Mouse (Mus musculus) urinary bladder, postnatal 4 days (tissue): ENCODE results near the gene Itpkb.

ENCODE experiments used
- DNase-seq, 2 experiments: peaks; one replicate each; pipeline ENCODE4 v3.0.0; 2021 to 2022; ENCODE audit warnings: low spot score in 2 of 2

Itpkb gene

DNA sequence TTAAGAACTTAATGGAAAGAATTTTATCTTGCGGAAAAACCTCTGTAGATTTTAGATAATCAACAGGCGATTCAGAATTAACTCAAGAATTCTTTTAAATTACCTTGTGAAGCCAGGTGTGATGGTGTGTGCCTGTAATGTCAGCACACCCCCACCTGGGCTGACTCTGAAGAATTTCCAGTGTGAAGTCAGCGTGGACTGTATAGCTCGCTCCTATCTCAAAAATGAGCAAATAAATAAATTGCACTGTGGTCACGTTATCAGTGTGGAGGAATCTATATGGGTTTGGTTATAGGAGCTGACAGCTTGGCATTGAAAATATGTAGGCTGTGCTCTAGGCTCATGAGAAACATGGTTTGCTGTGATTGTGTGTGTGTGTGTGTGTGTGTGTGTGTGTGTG, 8.9 kb downstream of the Itpkb start:
- DNase-seq, result no peak

DNA sequence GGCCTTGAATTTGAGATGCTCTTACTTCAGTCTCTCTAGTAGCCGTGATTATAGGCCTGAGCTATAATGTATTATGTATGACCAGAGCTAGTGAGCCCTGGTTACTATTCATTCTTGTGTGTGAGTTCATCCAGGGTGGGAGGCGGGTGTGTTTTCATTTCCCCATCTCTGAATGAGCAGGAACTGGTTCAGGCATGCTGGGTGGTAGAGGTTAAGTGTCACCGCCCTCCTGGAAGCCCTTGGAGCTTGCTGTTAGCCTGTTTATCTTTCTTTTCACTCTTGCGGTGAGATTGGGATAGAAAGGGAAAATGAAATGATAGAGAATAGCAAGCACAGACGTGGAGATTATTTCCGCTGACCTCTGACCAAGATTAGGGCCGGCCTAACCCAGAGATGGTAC, 12.7 kb downstream of the Itpkb start:
- no peak for DNase-seq

DNA sequence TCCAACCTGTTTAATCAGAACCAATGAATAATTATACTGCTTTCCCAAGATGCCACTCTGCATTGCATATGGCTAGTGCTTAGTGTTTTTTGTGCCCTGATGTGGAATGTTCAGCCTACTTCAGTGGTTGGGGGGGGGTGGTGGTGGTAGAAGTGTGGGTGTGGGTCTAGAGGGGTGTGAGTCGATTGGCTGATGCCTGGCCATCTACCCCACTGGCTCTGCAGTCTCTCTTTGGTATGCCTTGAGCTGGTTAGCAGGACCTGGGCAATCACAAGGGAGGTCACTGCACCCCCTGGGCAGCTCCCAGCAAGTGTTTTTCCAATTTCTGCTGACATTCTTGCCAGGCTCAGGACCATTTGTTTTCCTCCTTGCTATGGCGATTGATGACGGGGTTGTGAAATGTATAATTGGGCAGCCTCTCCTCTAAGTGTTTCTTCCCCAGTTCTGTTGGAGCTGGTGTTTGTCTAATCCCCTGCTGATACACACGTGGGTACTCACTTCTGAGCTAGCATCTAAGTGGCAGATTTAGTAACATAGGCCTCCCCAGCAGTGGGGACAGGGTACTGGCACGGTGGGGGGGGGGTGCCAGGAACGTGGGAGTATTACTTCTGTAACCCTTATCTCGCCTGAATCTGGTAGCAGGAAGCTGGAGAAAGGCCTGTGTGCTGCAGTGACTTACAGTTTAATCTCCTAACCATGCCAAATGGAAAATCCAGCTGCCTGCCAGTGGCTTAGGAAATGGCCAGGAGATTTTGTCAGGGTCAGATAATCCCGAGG, 13.3 kb downstream of the Itpkb start:
- no peak for DNase-seq

DNA sequence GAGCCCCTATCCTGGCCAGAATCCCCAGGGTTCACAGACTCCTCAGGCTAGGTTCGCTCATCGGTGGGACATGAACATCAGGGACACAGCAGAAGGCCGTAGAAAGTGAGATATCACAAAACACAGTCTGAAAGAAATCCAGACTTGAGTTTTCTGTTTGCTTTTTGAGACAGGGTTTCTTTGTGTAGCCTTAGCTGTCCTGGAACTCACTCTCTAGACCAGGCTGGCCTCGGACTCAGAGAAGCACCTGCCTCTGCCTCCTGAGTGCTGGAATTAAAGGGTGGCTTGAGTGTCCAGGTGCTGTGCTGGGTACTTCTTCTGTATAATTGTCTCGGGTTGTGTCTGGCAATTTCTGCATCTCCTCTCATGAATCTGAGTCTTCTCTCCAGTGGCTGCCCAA, 14.8 kb downstream of the Itpkb start:
- no peak for DNase-seq

DNA sequence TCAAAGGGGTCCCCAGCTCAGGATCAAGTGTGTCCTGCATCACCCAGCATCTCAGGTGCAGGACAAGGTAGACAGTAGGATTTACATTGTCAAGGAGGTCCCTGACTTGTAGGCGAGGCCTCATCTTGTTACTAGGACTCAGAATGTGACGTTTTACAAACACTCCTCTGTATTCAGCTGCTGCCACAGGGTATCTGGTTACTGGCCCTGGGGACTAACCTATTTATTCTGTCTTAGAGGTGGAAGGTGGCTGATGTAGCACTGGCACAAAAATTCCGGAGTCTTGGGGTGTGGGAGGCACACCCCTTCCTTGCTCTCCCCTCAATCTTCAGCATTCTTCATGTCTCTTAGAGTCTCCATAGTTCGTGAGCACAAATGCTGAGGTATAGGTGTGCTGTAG, 16.8 kb downstream of the Itpkb start:
- DNase-seq, result no peak

DNA sequence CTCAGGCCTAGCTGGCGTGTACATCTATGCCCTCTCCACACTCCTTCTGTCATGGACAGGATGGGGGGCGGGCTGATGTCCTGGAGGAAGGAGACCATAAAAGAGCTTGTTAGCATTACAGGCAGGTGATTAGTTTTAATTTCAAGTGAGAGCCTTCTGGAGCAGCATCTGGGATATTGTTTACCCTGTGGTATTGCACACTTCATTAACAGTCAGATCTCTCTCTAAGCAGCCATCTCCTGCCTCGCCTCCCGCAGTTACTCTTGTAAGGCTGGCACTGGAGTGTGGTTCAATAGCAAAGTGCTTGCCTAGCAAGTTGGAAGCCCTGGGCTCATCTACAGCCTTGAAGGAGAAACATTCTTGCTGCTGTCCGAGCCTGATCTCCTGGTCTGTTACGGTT, 17.6 kb downstream of the Itpkb start:
- DNase-seq, result no peak

DNA sequence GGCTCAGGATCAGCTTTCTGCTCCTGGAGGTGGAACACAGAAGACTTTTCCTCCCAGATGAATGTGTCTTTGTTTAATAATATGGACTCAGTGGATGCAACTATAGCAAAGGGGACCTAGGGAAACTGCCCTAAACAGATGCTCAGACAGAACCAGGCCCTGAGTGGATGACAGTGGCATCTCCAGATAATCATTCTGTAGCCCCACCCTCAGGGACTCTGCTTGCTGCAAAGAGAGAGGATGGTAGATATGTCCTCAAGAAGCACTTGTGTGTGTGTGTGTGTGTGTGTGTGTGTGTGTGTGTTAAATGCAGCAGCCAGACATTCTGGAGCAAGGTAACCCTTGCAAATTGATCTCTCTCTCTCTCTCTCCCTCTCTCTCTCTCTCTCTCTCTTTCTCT, 18.8 kb downstream of the Itpkb start:
- DNase-seq, result no peak

DNA sequence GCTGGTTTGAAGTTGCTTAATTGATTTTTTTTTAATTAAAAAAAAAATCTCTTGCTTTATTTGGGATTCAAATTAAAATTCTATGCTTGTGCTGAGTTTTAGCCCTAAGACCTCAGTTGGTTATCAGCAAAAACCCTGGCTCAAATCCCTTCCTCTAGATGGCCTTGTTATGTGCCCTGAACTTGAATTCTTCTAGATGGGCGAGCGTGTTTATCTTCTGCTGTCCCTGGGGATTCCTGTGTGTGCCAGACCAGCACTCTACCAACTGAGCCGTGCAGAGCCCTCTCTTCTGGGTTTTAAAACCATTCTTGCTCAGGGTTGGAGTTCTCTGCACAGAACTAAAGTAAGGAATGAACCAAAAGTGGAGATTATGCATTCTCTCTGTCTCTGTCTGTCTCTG, 22.0 kb downstream of the Itpkb start:
- DNase-seq, result no peak

DNA sequence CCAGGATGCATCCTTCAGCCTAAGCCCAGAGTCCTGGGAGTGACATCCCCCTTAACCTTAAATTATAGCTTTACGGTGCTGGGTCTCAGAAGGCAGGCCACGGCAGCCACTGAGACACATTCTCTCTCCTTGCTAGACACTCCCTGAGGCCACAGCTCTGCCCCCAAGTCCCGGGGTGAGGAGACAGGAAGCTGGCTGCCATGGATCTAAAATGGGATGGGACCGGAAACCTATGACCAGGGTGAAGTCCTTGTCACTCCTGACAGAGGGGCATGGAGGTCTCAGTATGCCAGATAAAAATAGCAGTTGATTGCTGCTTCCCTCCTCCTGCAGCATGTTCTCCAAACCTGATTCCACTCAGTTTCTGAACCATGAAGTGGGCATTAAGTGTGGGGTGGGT, 23.8 kb downstream of the Itpkb start:
- no peak for DNase-seq

DNA sequence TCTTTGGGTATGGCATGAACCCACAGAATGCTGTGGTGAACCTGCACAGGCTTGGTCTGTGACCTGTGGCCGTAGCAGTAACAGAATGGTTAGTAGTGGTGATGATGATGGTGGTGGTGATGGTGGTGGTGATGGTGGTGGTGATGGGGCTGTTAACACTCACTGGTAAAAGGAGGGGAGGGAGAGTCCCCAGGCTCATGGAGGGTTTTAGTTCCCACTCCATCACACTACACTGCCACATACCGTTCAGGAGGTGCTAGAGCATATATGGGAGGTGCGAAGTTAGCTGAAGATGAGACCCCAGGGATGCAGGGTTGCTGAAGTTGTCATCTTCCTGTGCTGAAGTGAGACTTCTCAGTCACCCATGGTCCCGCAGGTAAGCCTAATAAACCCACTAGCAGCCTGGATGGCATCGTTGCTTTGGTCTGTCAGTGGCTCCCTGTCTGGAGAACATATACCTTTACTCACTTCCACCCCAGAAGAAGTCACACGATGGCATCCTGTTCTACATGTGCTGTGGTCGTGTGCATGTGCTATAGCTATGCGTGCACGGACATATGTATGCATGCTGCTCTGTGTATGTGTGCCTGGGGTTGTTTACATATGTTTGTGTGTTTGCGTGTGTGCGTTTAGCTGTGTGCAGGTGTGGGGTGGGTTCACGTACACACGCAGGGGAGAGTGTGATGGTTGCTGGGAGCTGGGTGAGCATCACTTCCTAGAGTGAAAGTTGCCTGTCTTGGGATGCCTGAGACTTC, 24.9 kb downstream of the Itpkb start:
- no peak for DNase-seq

DNA sequence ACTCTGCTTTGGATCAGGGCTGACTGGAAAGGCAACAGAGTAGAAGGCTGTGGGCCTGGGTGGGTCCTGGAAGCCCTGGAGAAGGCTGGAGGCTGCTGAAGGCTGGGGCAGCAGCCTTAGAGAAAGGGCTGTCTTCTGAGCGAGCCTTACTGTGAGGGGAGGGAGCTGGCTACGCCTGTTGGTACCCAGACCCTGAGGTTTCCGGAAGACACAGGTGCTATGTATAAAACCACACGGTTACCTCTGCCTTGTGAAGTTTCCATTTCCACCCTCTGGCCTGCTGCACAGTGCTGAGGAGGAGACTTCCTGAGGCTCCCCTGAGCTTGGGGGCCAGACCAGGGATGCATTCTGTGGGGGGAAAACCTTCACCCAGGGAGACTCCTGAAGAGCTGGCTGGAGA, 25.9 kb downstream of the Itpkb start:
- no peak for DNase-seq

DNA sequence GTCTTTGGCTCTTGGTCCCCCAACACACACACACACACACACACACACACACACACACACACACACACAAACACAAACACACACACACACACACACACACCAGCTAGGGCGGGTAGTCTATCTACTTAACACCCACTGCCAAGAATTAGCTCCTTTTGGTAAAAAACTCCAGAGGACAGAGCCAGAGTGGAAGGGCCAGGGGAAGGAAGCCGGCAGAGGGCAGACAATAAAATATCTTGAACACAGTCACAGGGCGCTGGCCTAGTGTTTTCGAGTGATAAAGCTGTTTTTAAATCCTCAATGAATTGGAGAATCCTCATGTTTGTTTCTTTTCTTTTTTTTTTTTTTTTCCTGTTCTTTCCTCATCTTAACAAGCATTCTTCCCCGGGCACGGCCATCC, 26.6 kb downstream of the Itpkb start:
- no peak for DNase-seq

DNA sequence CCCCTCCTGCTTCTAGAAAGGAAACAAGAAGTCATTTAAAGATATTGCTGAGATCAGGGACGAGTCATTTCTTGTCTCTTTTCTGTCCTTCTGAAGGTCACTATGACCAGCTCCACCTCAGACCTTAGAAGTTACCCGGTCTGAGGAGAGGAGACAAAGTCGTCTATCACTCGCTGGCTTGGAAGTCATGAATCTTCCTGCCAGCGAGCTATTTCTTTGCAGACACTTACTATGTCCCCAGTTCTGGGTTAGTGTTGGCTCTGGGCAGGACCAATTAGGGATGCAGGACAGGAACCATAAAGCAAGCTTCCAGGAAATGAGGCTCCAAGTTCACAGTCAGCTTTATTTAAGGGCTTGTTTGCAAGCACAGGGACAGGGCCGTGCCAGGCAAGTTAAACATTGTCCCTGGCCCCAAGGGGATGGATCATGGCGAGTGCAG, 27.6 kb downstream of the Itpkb start:
- no peak for DNase-seq

DNA sequence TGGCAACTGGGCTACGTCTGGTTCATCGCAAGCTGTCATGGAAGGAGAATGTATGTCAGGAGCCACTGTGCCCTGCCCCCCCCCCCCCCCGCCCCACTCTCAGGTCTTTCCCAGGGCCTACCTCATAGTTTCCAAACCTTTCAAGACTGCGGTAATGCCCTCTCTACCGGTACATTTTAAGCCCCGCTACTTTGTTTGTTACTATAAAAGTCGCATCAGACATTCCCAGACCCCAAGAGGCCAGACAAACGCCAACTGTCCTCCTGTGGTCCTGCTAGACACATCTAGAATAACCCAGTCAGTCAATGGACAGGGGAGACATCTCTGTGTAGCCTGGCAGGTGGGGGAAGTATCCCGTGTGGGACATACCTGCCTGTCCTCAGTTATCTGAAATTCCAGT, 28.2 kb downstream of the Itpkb start:
- DNase-seq, result no peak

DNA sequence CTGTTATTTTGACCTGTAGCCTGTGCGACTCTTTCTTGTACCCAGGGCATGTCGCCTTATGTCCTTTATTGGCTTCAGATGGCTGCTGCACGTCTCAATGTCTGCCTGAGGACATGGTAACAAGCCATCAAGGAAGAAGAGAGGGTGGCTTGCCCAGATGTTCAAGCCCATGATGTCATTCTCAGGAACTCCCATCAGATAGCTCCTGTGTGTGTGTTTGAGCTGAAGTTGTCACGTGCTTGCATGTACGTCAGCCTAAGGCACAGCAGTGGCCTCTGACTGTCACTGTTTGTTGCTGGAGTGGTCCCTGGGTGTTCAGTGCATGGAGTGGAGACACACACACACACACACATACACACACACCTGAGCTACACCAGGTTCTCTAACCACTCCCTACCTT, 29.0 kb downstream of the Itpkb start:
- no peak for DNase-seq

DNA sequence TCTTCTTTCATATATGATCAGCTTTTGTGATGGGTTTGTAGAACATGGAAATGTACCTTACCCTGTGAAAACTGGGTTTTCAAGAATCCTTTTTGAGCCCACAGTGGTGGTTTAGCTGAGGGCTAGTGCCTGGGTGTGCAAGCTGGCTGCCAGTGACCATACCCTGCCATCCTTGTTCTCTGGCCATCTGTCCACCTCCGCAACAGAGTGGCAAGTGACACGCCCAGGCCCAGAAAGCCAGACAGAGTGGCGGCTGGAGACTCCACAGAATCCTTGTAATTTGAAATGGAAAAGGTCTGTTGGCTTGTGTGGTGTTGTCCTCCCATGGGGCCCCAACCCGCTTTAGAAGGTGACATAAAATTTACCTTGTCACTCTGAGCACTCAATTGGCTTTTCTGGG, 31.9 kb downstream of the Itpkb start:
- no peak for DNase-seq

DNA sequence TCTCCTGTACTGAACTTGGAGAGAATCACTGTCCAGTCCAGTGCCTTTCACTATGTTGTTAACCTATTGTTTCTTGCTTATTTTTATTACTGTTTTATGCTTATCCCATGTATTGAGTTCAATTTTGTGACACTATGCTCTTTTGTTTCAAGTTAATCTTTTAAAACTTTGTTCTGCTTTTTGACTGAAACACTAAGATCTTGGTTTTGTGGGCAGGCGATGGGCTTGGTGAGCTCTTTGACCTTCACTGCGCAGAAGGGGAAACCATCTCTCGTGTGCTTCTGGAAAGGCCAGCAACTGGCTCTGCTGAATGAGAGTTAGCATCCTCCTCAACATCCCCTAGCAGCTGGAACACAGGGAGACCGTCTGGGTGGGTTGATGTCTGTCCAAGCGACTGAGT, 32.6 kb downstream of the Itpkb start:
- no peak for DNase-seq

DNA sequence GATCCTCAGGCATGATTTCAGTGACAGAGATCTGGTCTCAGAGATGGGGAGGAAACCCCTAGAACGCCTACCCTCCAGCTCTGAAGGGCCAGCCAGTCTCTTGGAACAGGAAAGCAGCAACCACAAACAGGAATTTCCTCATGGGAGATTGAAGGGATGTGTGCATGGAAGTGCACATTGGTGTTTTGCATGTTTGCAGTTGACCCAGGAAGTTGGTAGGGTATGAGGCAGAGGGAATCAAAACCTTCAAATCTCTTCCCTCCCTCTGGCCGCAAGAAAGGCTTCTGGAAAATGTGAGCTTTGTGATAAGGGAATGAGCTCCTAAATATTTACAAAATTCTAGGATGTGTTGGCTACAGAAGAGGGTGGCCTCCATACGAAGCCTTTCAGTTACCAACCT, 33.0 kb downstream of the Itpkb start:
- DNase-seq, result no peak

DNA sequence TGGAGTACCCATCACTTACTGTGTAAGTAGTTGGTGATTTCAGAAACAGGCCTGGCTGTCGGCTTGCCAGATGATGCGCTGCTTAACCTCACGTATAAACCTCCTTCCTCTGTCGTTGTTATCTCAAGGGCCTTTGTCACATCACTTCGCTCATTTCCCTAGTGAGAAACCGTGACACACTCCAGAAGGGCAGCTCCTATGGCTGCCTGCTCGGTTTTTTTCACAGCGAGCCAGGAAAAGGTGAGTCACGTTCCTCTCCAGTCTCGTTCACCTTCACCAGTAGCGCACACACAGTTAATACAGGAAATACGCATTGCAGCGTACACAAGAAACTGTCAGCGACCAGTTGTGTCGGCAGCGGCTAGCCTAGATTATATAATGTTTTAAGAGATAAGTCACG, 33.7 kb downstream of the Itpkb start:
- DNase-seq, result no peak

DNA sequence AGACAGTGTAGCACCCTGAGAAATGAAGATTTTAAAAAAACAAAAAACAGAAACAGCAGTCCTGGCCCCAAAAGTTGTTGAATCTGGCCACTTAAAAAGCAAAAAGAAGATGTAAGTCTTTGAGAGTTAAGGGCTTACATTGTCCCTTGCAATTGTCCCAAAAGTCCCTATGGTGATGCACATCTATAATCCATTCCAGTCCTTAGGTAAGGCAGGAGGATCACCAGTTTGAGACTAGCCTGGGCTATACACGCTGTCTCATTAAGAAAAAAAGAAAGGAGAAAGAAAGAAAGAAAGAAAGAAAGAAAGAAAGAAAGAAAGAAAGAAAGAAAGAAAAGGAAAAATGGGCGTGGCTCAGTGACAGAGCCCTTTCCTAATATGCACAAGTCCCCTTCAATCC, 34.4 kb downstream of the Itpkb start:
- no peak for DNase-seq

DNA sequence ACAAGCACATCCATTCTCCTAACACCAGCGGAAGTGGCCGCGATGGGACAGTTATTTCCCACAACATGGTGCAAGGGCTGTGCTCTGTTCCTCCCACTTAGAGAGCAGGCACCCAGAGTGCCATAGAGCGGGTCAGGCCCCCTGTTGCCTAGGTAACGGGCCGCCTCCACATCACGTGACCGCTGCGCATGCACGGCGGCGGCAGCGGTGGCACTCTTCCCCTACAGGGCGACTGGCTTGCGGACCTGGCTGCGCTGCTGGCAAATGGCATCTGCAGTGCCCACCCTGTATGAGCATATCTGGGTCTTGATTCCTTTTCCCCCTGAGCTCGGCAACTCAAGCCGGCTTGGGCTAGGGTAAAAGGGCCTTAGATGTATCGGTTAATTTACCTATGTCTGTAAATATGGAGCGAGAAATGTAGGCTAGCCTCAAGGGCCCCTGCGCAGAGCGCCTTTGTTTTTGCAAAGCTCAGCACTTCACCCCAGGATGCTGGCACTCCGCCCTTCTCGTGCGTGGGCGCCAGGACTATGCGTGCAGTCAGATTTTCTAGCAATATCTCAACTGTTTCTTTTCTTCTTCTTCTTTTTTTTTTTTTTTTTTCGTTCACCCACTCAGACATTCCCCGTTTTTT, 35.0 kb downstream of the Itpkb start:
- peak; percentile 82 to 91 for DNase-seq

DNA sequence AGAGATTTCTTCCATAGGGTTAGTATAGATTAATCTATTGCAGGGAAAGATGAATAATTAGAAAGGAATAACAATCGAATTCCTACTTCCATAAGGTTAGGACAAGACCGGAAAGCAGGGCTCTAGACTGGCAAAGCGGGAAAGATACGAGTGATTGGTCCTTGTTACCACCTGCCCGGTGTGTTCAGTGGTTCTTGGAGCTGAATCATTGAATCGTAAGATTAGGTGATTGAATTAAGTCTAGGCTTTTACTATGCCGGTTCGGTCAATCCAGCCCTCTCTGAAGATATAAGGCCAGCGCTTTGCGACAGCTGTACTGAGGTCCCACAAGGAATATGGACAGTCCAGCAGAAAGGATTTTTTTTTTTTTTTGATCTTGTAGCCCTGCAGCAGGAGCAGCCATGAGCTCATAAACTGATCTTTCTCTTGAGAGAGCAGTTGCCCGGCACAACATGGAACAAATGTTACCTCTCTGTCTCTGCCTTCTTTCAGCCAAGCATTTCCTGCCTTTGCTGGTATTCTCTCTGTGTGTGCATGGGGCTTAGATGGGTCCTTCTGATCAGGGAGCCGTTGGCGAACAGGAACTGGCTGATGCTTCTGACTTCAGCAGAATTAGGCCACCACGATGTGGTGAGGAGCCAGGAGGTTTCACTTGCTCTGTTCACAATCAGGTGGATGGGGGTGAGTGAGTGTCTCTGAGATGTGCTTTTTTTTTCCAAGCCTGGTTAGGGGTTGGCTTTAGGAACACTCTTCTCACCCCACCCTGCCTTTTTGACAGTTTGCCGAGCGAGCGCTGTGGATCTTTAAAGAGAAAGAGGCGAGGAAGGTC, 35.9 kb downstream of the Itpkb start:
- no peak for DNase-seq
